Mouse (Mus musculus) heart, embryonic 16.5 days (tissue): ENCODE results near the gene Trpm8. TPM values are rescaled to one million over a fixed set of nuclear protein-coding genes. Genes with fewer than 3 reads are reported as not detected.

Source experiments
- ATAC-seq: fragments of 200-750 bp; cut with Nextera tagmentation; replicated peaks from 2 replicates; pipeline ENCODE4 v1.8.0; 2017; ENCODE audit warnings: moderate number of reproducible peaks; ENCODE audit not compliant: insufficient read depth, low FRiP score; ENCODE audit errors: extremely low read depth
- H3K27ac ChIP-seq: fragments of 300-500 bp; sonication (generic); 2 replicates; pipeline ENCODE4 v1.5.1; 2014; ENCODE audit warnings: mild to moderate bottlenecking, low read length, control low read depth, moderate library complexity
- H3K27me3 ChIP-seq: fragments of 300-500 bp; sonication (generic); 2 replicates; pipeline ENCODE4 v1.6.1; 2014; ENCODE audit warnings: low read length, mixed read lengths; ENCODE audit not compliant: control insufficient read depth, insufficient read depth
- H3K36me3 ChIP-seq: fragments of 300-500 bp; sonication (generic); 2 replicates; pipeline ENCODE4 v1.6.1; 2014; ENCODE audit not compliant: control insufficient read depth, insufficient read depth
- H3K4me1 ChIP-seq: fragments of 300-500 bp; sonication (generic); 2 replicates; pipeline ENCODE4 v1.6.1; 2014; ENCODE audit warnings: low read length, mixed read lengths; ENCODE audit not compliant: control insufficient read depth, insufficient read depth
- H3K4me2 ChIP-seq: fragments of 300-500 bp; sonication (generic); 2 replicates; pipeline ENCODE4 v1.6.1; 2014; ENCODE audit warnings: low read depth, mild to moderate bottlenecking, control low read depth, low read length
- H3K4me3 ChIP-seq: fragments of 300-500 bp; sonication (generic); 2 replicates; pipeline ENCODE4 v1.5.1; 2014; ENCODE audit warnings: mild to moderate bottlenecking, control low read depth, low read length
- H3K9ac ChIP-seq: fragments of 300-500 bp; sonication (generic); 2 replicates; pipeline ENCODE4 v1.6.1; 2014; ENCODE audit warnings: low read length, control low read depth
- H3K9me3 ChIP-seq: fragments of 300-500 bp; sonication (generic); replicated peaks from 2 replicates; pipeline ENCODE4 v1.6.1; 2016; ENCODE audit warnings: low read length; ENCODE audit not compliant: control insufficient read depth
- WGBS: fragments of 180-500 bp; shearing (Covaris S2); extraction: QIAGEN DNeasy Blood & Tissue Kit; methylation state at CpG from one replicate; pipeline ENCODE4 v1.1.7; 2014; 5-methylcytosine and 5-hydroxymethylcytosine counted together
- polyA plus RNA-seq: library from polyadenylated mRNA; unstranded; fragments of >200 nt; fragmentation: Nextera tagmentation; extraction: Ambion mirVana; gene quantifications from 2 replicates; pipeline ENCODE4 v1.2.1, GENCODE M21; 2015

The Trpm8 gene
- polyA plus RNA-seq, 1 experiment from 2014 or later: not detected

- no peaks in the 10 kb centered on the region for H3K27me3 ChIP-seq
- H3K9me3 ChIP-seq: peaks cover under 1% of the 10 kb centered on the region; the same call in 1 of the 2 replicates
- no peak overlapping the region for H3K4me2 ChIP-seq
- no peak overlapping the region for H3K27ac ChIP-seq
- 0 out of 2 replicates have a peak, but pooled peaks have one; percentile 1 for ATAC-seq
- H3K36me3 ChIP-seq: peaks cover 42% of the 10 kb centered on the region
- WGBS: 71% methylated on average over 6 of the region's 6 CpGs
- H3K4me3 ChIP-seq: no peak overlapping the region
- no peak overlapping the region for H3K9ac ChIP-seq
- H3K4me1 ChIP-seq: peaks cover 18% of the 10 kb centered on the region
Observed at GRCm38 (mm10) chr1:88260114-88260513, 17.3 kb upstream of the Trpm8 start.

- peaks cover 48% of the 10 kb centered on the region for H3K36me3 ChIP-seq
- H3K27me3 ChIP-seq: no peaks in the 10 kb centered on the region
- no peak overlapping the region for H3K9ac ChIP-seq
- no peak overlapping the region for H3K27ac ChIP-seq
- no peaks in the 10 kb centered on the region for H3K9me3 ChIP-seq
- ATAC-seq: no peak
- WGBS: 81% methylated on average over 10 of the region's 10 CpGs
- peaks cover 18% of the 10 kb centered on the region for H3K4me1 ChIP-seq
- no peak overlapping the region for H3K4me2 ChIP-seq
- H3K4me3 ChIP-seq: no peak overlapping the region
Observed at GRCm38 (mm10) chr1:88260604-88261377, 16.7 kb upstream of the Trpm8 start.

DNA sequence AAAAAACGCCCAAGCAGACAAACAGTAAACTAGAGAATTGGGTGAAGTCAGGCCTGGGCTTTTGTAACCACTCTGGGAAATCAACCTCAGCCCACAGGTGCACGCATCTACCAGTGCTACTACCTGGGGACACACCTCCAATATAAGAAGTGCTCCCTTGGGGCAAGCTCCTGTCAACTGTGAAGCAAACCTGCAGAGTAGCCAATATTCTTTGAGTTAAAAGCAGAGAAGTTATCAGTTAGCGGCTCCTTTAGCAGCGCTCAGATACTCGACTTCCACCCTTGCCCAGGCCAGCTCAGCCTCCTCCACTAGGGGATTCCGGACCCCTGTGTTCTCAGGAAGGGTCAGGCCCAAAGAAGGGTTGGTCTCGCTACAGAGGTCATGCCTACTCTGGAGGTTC lies 15.8 kb upstream of the Trpm8 start:
- H3K9me3 ChIP-seq: no peaks in the 10 kb centered on the region
- H3K27me3 ChIP-seq: no peaks in the 10 kb centered on the region
- no peak for ATAC-seq
- no peak overlapping the region for H3K4me3 ChIP-seq
- 82% methylated on average over 7 of the region's 7 CpGs for WGBS
- no peak overlapping the region for H3K9ac ChIP-seq
- peaks cover 18% of the 10 kb centered on the region for H3K4me1 ChIP-seq
- H3K36me3 ChIP-seq: peaks cover 58% of the 10 kb centered on the region
- H3K27ac ChIP-seq: no peak overlapping the region
- no peak overlapping the region for H3K4me2 ChIP-seq

- H3K4me1 ChIP-seq: peaks cover 18% of the 10 kb centered on the region
- peak; percentile 6 for ATAC-seq
- no peaks in the 10 kb centered on the region for H3K9me3 ChIP-seq
- peaks cover 63% of the 10 kb centered on the region for H3K36me3 ChIP-seq
- no peak overlapping the region for H3K27ac ChIP-seq
- H3K9ac ChIP-seq: no peak overlapping the region
- H3K4me3 ChIP-seq: no peak overlapping the region
- no peak overlapping the region for H3K4me2 ChIP-seq
- no peaks in the 10 kb centered on the region for H3K27me3 ChIP-seq
- 70% methylated on average over 4 of the region's 4 CpGs for WGBS
Observed at GRCm38 (mm10) chr1:88262255-88262654, 15.2 kb upstream of the Trpm8 start.

DNA sequence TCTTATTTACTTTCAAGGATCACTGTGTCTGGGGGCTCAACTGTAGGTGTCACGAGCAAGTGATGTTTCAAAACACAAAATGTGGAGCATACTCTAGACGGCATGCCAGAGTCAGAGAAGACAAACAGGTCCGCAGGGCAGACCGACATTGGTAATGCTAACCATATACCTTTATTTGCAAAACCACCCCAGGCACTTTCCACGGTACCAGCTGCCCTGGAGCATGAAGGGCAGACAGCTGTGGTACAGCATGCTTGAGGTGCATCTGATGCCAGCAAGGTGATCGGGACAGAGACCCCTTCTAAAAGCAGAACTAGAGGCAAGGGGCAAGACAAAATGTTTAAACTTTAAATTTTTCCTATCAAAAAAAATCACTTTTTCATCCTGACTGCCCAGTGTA lies 14.5 kb upstream of the Trpm8 start:
- Histone ChIP-seq H3K4me3 (no peak overlapping the region), H3K9ac (no peak overlapping the region), H3K36me3 (peaks cover 70% of the 10 kb centered on the region), H3K9me3 (no peaks in the 10 kb centered on the region), H3K27me3 (no peaks in the 10 kb centered on the region), H3K4me1 (peaks cover 18% of the 10 kb centered on the region), H3K4me2 (no peak overlapping the region), H3K27ac (no peak overlapping the region)
- no peak for ATAC-seq
- WGBS: 72% methylated on average over 6 of the region's 6 CpGs

GRCm38 (mm10) chr1:88263778-88264177 lies 13.7 kb upstream of the Trpm8 start:
- no peaks in the 10 kb centered on the region for H3K27me3 ChIP-seq
- no peak overlapping the region for H3K4me3 ChIP-seq
- peaks cover 17% of the 10 kb centered on the region for H3K4me1 ChIP-seq
- no peak overlapping the region for H3K27ac ChIP-seq
- H3K36me3 ChIP-seq: peaks cover 78% of the 10 kb centered on the region
- ATAC-seq: no peak
- whole genome bisulfite sequencing: 89% methylated on average over 5 of the region's 5 CpGs
- no peaks in the 10 kb centered on the region for H3K9me3 ChIP-seq
- no peak overlapping the region for H3K9ac ChIP-seq
- no peak overlapping the region for H3K4me2 ChIP-seq

- H3K36me3 ChIP-seq: peaks cover 84% of the 10 kb centered on the region
Observed at GRCm38 (mm10) chr1:88264237-88264868, 13.1 kb upstream of the Trpm8 start.

GRCm38 (mm10) chr1:88264869-88265240 lies 12.6 kb upstream of the Trpm8 start:
- no peak overlapping the region for H3K9ac ChIP-seq
- H3K27me3 ChIP-seq: no peaks in the 10 kb centered on the region
- no peak overlapping the region for H3K4me2 ChIP-seq
- H3K9me3 ChIP-seq: no peaks in the 10 kb centered on the region
- H3K4me1 ChIP-seq: peaks cover 7% of the 10 kb centered on the region; the same call in 1 of the 2 replicates
- 69% methylated on average over 4 of the region's 4 CpGs for WGBS
- no peak overlapping the region for H3K4me3 ChIP-seq
- no peak overlapping the region for H3K27ac ChIP-seq
- no peak for ATAC-seq
- H3K36me3 ChIP-seq: peaks cover 89% of the 10 kb centered on the region

More at GRCm38 (mm10) chr1:88264237-88264868, 13.1 kb upstream of the Trpm8 start:
- Histone ChIP-seq H3K9me3 (no peaks in the 10 kb centered on the region), H3K4me2 (no peak overlapping the region), H3K27ac (no peak overlapping the region), H3K4me3 (no peak overlapping the region), H3K9ac (no peak overlapping the region), H3K27me3 (no peaks in the 10 kb centered on the region), H3K4me1 (peaks cover 12% of the 10 kb centered on the region)
- ATAC-seq: no peak
- 75% methylated on average over 7 of the region's 7 CpGs for WGBS

GRCm38 (mm10) chr1:88266123-88266522 lies 11.3 kb upstream of the Trpm8 start:
- Histone ChIP-seq H3K9ac (no peak overlapping the region), H3K36me3 (peaks cover 89% of the 10 kb centered on the region), H3K27ac (no peak overlapping the region), H3K27me3 (no peaks in the 10 kb centered on the region), H3K9me3 (no peaks in the 10 kb centered on the region), H3K4me3 (no peak overlapping the region), H3K4me2 (no peak overlapping the region), H3K4me1 (peaks cover 4% of the 10 kb centered on the region; the same call in 1 of the 2 replicates)
- WGBS: 90% methylated on average over 13 of the region's 13 CpGs
- ATAC-seq: no peak
